Mouse (Mus musculus): Measurements from ENCODE around the gene Anpep.

Anpep gene

GRCm38 (mm10) chr7:79866294-79867000 lies 5.6 kb upstream of the Anpep start:
- no peak for DNase-seq

DNA sequence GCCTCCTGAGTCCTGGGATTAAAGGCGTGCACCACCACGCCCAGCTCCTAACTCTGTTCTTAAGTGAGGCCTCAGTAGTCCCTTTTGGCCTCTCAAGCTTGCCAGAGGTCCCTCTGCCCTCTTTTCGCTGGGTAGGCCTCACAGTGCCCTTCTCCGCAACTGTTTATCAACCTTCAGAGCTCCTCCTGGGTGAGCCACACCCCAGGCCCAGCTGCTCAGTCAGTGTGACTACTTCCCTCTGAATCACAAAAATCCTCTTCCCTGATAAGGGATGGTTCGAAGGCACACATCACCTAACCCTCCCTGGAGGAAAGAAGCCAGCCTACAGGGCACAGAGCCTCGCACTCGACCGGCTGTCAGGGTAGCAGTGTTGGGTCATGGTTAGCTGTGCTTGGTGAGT lies 935 bp upstream of the Anpep start:
- DNase-seq: no peak

- DNase-seq: no peak
Observed at GRCm38 (mm10) chr7:79858956-79859630, 1.8 kb downstream of the Anpep start.

- DNase-seq: peak; percentile 9 to 37
Observed at GRCm38 (mm10) chr7:79858202-79858934, 2.5 kb downstream of the Anpep start.

GRCm38 (mm10) chr7:79856305-79856704 lies 4.6 kb downstream of the Anpep start:
- DNase-seq: no peak

DNA sequence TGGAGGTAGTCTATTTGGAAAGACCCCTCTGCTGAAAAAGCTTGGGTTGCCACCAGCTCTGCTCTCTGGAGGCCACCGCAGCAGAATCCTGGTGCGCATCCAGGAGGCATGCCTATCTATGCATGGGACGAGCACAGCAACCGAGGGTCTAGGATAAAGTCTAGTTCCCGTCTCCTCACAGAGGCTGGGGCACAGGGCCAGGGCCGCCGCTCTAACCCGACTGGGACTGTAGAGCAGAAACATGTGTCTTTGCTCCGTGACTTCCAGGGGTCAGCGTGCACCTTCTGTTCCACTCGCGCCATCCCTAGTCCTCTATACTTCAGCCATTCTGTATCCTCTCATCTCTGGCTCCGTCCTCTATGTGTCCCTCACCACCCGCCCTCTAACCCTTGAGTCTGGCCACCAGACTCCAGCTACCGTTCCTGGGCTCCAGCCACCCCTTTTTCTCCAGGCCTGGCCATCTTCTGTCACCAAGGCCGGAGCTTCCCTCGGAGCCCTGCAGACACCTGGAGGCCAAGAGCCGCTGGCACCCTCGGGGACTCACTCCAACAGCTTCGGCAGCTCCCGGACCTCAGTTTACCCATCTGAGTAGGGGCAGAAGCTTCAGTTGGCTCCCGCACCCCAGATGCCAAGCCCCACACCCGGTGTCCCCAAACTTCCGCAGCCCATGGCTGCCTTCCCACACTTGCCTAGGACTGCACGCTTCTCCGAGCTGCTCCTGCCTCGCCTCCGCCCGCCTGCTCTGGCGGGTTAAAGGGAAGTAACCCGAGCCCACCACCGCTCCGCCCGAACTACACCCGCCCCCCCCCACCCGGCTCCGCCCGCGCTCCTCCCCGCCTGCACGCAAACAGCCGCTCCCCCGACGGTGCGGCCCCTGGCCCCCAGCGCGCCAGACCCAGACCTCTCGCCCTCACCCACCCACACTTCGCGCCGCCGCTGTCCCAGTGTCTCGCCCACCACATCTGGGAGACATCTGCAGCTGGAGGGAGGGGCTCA lies 13.1 kb downstream of the Anpep start:
- peak in 1 of 2 experiments; percentile 12 for DNase-seq

DNA sequence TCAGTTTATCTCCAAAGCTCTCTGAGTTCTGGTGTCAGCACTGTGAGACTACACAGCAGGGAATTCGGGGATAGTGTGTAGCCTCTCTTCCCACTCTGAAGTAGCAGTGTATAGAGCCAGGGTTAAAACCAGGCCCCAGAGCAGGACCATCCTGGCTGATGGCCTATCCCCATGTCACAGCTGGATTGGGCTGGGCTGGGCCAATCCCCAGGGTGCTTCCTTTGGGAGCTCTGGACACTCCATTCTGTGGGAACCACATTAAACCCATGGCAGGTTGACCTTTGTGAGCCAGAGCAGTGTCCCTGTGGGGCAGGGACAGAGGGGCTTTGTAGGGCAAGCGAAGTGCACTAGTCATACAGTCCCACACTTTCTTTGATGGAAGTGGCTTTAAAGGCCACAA lies 14.5 kb downstream of the Anpep start:
- DNase-seq: no peak

DNA sequence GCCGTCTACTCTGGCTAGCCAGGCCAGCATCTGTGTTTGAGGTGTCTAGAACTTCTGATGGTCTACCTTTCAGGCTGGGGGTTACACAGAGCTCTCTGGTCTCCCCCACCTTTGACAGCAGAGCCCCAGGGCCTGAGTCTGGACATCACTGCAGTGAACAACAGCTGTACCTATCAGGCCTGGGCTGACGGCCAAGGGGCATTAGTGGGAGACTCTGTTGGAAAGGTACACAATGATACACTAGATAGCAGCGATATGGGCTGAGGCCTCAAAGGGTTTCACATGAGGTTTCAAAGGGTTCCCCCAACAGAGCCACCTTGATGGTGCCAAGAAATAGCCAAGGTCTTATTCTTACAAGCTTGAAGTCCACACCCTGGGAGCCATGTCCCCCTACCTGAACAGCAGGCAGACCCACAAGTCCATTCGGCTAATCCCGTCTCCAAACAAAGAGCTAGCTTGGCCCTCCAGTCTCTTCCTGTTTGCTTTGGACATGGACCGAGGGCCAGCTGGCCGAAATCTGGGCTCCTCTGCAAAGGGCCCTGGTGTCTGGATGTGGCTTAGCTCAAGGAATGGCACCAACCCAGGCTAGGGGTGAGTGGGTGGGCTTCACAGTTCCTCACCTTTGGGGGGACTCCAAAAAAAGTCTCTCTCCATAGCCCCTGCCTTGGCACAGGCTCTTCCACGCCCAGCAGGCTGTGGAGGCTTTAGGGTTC lies 16.6 kb downstream of the Anpep start:
- no peak for DNase-seq

DNA sequence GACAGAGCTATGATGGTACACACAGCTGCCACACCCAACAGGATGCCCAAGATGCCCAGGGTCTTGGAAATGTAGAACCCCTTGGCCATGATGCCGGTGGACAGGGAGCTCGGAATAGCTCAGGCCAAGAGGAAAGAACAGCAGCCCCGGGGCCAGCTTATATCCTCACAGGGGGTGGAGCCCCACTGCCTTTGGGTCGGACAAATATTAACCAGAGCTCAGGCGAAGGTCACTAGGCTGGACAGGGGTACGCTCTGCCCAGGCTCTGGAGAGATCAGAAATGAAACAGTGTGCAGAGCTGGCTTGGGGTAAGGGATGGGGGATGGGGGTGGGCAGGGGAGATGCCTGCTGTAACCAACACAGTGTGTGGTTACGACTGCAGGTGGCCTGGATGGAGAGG lies 18.7 kb downstream of the Anpep start:
- DNase-seq: no peak

GRCm38 (mm10) chr7:79837247-79837646 lies 23.6 kb downstream of the Anpep start:
- DNase-seq: no peak

- no peak for DNase-seq
Observed at GRCm38 (mm10) chr7:79835196-79835595, 25.7 kb downstream of the Anpep start.

- DNase-seq: no peak
Observed at GRCm38 (mm10) chr7:79832980-79833379, 27.9 kb downstream of the Anpep start.

DNA sequence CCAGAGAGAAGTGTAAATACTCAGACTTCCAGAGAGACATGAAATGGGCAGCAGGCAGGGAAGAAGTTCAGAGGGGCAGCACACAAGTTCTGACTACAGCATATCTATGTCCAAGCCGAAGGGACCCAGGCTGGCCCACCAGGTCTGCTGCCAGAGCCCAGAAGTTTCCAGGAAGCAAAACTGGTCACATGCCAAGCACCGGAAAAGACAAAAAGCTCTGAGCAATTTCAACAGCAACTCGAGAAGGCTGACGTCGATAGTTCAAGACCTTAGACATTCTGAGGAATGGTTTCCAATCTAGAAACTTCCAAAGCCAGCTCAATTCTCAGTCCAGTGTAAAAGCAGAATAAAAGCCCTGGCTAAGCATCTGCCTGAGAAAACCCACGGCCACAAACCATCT lies 29.3 kb downstream of the Anpep start:
- DNase-seq: no peak

- no peak for DNase-seq
Observed at GRCm38 (mm10) chr7:79831145-79831544, 29.7 kb downstream of the Anpep start.

- no peak for DNase-seq
Observed at GRCm38 (mm10) chr7:79828341-79828740, 32.5 kb downstream of the Anpep start.

DNA sequence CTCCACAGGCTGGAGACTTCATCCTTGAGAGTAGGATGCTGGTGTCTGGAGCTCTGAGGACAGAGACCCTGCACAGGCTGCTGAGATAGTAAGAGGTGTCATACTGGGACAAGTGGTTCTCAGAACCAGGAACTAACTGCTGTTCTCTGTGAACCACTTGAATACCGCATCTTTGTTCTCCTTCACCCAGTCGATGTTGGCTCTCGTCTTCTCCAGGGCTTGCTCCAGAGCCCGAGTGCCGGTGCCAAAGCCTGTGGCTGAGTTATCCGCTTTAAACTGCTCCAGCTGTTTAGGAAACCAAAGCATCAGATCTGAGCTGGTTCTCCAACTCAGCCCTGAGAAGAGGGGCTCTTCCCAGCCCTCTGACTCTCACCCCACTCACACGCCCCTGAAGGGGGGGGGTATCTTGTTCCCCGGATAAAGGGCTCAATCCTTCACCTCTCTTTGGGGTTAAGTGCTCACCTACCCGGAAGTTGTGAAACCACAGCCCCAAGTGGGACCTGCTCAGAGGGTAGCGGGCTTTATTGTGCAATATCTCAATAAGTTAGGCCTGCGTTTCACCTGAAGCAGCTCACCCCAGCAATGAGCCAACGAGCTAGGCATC lies 38.7 kb downstream of the Anpep start:
- DNase-seq: no peak

DNA sequence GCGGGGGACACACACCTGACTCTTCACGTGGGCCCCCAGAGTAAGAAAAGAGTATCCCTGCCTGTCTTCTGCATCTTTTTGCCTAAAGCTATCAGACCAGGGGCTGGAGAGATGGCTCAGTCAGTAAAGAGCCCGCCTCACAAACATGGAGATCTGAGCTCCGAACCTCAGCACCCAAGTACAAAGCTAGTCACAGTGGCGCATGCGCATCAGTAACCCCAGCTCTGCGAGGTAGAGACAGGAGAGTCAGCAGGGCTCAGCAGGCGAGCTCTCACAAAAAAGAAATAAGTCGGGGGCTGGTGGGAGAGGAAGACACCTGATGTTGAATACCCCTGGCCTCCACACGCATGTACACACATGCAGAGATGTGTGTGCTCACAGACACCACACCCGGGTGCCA lies 40.9 kb downstream of the Anpep start:
- DNase-seq: no peak

- no peak for DNase-seq
Observed at GRCm38 (mm10) chr7:79819515-79819914, 41.3 kb downstream of the Anpep start.

GRCm38 (mm10) chr7:79818321-79818720 lies 42.5 kb downstream of the Anpep start:
- DNase-seq: no peak

DNA sequence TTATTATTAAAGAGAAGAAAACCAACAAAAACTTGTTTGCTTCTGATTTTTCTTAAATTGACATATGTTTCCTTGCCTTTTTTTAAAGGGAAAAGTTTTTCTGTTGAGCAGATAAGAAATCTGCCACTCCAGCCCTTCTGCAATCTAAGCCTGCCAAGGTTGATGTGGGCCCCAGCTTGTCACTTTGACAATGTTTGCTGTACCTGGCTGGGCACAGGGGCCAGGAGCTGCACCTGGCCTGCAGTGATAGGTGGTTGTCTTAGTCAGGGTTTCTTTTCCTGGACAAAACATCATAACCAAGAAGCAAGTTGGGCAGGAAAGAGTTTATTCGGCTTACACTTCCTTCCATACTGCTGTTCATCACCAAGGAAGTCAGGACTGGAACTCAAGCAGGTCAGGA lies 47.5 kb downstream of the Anpep start:
- no peak for DNase-seq
